Comparison of ENCODE assay signal across 19 mouse cellular contexts in the genomic region with DNA sequence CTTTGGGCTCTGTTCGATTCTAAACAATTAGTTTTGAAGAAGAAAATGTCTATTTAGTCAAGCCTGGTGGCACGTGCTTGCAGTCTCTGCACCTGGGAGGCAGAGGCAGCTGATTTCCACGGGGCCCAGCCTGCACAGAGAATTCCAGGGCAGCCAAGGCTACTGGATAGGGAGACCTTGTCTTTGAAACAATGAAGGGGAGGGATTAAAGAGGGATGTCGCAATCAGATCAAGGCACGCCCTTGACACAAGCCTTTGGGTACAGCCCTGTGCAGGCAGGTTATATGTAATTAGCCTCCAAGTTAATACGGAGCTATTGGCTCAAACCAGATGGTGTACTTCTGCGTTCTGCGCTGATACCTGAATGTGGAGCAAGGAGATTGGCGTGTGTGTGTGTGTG. TPM values are rescaled to one million over a fixed set of nuclear protein-coding genes. Genes with fewer than 3 reads are reported as not detected.
DNase-seq lines count a peak whose midpoint lies in the region; ATAC-seq lines count a peak whose summit lies in the region.
"Had no signal": no experiment of that assay in that cellular context is flagged by ENCODE, and none has a peak within 500 bp of the region (broad histone marks: within the 10 kb centered on the region; RNA-seq: fewer than 3 reads in every experiment).

No protein-coding gene starts in this region.

- peak overlapping the region; percentile 70 for H3K27ac ChIP-seq in intestine, embryonic 16.5 days (ENCODE audit: low read length)
- H3K27ac ChIP-seq: forebrain, embryonic 15.5 days; hindbrain, embryonic 10.5 days; midbrain, embryonic 13.5 days had no signal

- no peak overlapping the region for H3K9ac ChIP-seq in intestine, embryonic 16.5 days (ENCODE audit: low read depth, low read length)
- H3K9ac ChIP-seq: forebrain, embryonic 15.5 days; midbrain, embryonic 13.5 days had no signal

- peak; percentile 94 for ATAC-seq in intestine, embryonic 16.5 days
- ATAC-seq: forebrain, embryonic 15.5 days; midbrain, embryonic 13.5 days had no signal

- H3K9me3 ChIP-seq in intestine, embryonic 16.5 days (ENCODE audit: control insufficient read depth, low read length), result no peaks in the 10 kb centered on the region
- H3K9me3 ChIP-seq: forebrain, embryonic 15.5 days; hindbrain, embryonic 10.5 days; midbrain, embryonic 13.5 days had no signal

- DNase-seq in adrenal gland, adult (ENCODE audit: inconsistent age in 2 of 2, low spot score in 1 of 2), result peak; percentile 62 to 88
- DNase-seq in adrenal gland, postnatal 4 days (ENCODE audit: low spot score in 2 of 2), result no peak
- peak; percentile 46 for DNase-seq in 416B (ENCODE audit: low read depth)
- DNase-seq in adrenal gland, postnatal 14 days, result peak; percentile 60
- DNase-seq in spleen, postnatal 10 days (ENCODE audit: low spot score in 2 of 2), result no peak
- no peak for DNase-seq in kidney, postnatal 36 days
- DNase-seq in frontal cortex, postnatal 14 days (ENCODE audit: low spot score in 2 of 2), result no peak
- DNase-seq: cerebellum, postnatal 14 days; gastrocnemius, postnatal 10 days; kidney, adult 2 months had no signal

- no peak overlapping the region for H3K4me3 ChIP-seq in intestine, embryonic 16.5 days (ENCODE audit: low read length)
- H3K4me3 ChIP-seq: forebrain, embryonic 15.5 days; hindbrain, embryonic 10.5 days; midbrain, embryonic 13.5 days had no signal

- H3K4me2 ChIP-seq in intestine, embryonic 16.5 days (ENCODE audit: low read depth, low read length), result 0 out of 2 replicates have a peak overlapping the region, but pooled peaks have one; percentile 6
- H3K4me2 ChIP-seq: forebrain, embryonic 15.5 days; heart, embryonic 11.5 days; midbrain, embryonic 13.5 days had no signal

- WGBS in intestine, embryonic 16.5 days, result 34% methylated on average over 9 of the region's 9 CpGs

- no peaks in the 10 kb centered on the region; the same call in 1 of the 2 replicates for H3K27me3 ChIP-seq in intestine, embryonic 16.5 days (replicated peaks; ENCODE audit: control insufficient read depth, insufficient read depth, low read length)

- H3K4me1 ChIP-seq in intestine, embryonic 16.5 days (ENCODE audit: control insufficient read depth, insufficient read depth, low read length), result no peaks in the 10 kb centered on the region; the same call in 1 of the 2 replicates
- H3K4me1 ChIP-seq: forebrain, embryonic 15.5 days had no signal

- no peaks in the 10 kb centered on the region for H3K36me3 ChIP-seq in intestine, embryonic 16.5 days (ENCODE audit: control insufficient read depth, insufficient read depth, low read length)
- H3K36me3 ChIP-seq: forebrain, embryonic 15.5 days; hindbrain, embryonic 10.5 days; midbrain, embryonic 13.5 days had no signal

RNA-seq across cellular contexts. Expression of a gene that starts 18.9 kb away (rescaled TPM):
- total RNA-seq in adrenal gland, postnatal 4 days (2021), result not detected
- total RNA-seq in adrenal gland, postnatal 14 days (2021), result not detected in 2 replicates
- polyA plus RNA-seq in intestine, embryonic 16.5 days (2015; fragmentation: Nextera tagmentation; extraction: Ambion mirVana), result 0.34 TPM in 1 of 2 replicates, not detected in the other
- total RNA-seq: gastrocnemius, postnatal 10 days; layer of hippocampus, adult 18-20 months; left cerebral cortex, adult 8-10 months had no signal
- polyA plus RNA-seq: forebrain, embryonic 15.5 days; hindbrain, embryonic 10.5 days; kidney, adult 2 months; neural tube, embryonic 11.5 days; urinary bladder, adult 2 months had no signal

RNA-seq across cellular contexts. Expression of a gene that starts 30.3 kb away (rescaled TPM):
- 10 to 100 TPM; 14.3 to 37.2 TPM for total RNA-seq in adrenal gland, postnatal 4 days (2021)
- 0.44 and 1.2 TPM in 2 replicates for total RNA-seq in adrenal gland, postnatal 14 days (2021)
- polyA plus RNA-seq in intestine, embryonic 16.5 days (2015; fragmentation: Nextera tagmentation; extraction: Ambion mirVana), result 12.8 and 15.7 TPM in 2 replicates

RNA-seq across cellular contexts. Expression of a gene that starts 54.9 kb away (rescaled TPM):
- total RNA-seq in adrenal gland, postnatal 4 days (2021), result 10 to 100 TPM; 90.8 to 95.2 TPM
- total RNA-seq in adrenal gland, postnatal 14 days (2021), result 78.3 and 79.8 TPM in 2 replicates
- polyA plus RNA-seq in intestine, embryonic 16.5 days (2015; fragmentation: Nextera tagmentation; extraction: Ambion mirVana), result 18.0 and 18.1 TPM in 2 replicates

Comparison
In these comparisons a context has a peak if more than half of its experiments do, and no peak if none do; other contexts are left out.
1. DNase-seq: peak in adrenal gland, adult (2 of 2), 416B (single experiment) and adrenal gland, postnatal 14 days (single experiment); none in adrenal gland, postnatal 4 days (0 of 2), spleen, postnatal 10 days (0 of 2), kidney, postnatal 36 days (0 of 2) and frontal cortex, postnatal 14 days (0 of 2).